Comparison of ENCODE assay signal across 9 mouse cellular contexts in the genomic region with DNA sequence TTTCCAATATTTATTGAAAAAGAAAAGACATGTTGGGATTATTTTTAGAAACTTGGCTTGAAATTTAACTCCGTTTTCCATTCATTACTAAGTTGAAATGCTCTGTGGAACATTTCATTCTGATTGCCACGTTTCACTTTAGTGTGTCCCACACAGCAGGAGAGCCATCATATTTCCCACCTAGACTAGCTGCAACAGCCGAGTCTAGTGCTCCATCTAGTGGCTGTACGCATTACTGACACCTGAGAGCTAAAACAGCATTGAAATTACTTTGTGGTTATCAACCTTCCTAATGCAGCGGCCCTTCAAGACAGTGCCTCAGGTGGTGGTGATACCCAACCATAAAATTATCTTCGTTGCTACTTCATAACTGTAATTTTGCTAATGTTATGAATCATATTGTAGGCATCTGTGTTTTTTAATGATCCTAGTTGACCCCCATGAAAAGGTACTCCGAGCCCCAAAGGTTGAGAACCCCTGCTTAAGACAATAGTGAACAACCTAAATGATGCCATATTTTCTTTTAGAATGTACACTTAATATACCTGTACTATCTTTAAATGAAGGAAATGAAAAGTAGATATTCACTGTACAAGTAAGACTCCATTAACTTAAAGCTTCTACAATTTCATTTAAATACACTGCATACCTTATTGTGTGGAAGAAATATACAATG.
DNase-seq lines count a peak whose midpoint lies in the region; ATAC-seq and TF ChIP-seq lines count a peak whose summit lies in the region.
"Had no signal": no experiment of that assay in that cellular context is flagged by ENCODE, and none has a peak within 500 bp of the region (broad histone marks: within the 10 kb centered on the region; RNA-seq: fewer than 3 reads in every experiment).

No protein-coding gene starts in this region.

- no peak overlapping the region for H3K27ac ChIP-seq in ES-E14 (ENCODE audit: insufficient read depth, low read depth, low read length, poor library complexity, severe bottlenecking)
- no peak overlapping the region for H3K27ac ChIP-seq in liver, postnatal 0 days (ENCODE audit: low read depth)
- H3K27ac ChIP-seq: liver, embryonic 15.5 days had no signal

- DNase-seq in ES-E14 (ENCODE audit: low read depth, low spot score) = peak; percentile 51
- peak; percentile 90 for DNase-seq in brain, embryonic 14.5 days (ENCODE audit: low read depth)
- peak; percentile 35 for DNase-seq in fibroblast of lung, adult 2 months (ENCODE audit: low read depth)
- peak; percentile 44 to 62 for DNase-seq in heart, postnatal 36 days
- DNase-seq in kidney, postnatal 4 days = peak; percentile 75 to 81
- DNase-seq in liver, postnatal 0 days = peak; percentile 46
- peak; percentile 11 for DNase-seq in ovary, adult 18-20 months (ENCODE audit: low spot score)
- peak; percentile 3 to 8 for DNase-seq in thymus, postnatal 36 days

- 17% methylated on average over 7 of the region's 7 CpGs for WGBS in liver, postnatal 0 days (ENCODE audit: insufficient replicate concordance)

- H3K27me3 ChIP-seq in liver, postnatal 0 days (ENCODE audit: insufficient read depth, low read length) = no peaks in the 10 kb centered on the region
- H3K27me3 ChIP-seq: liver, embryonic 15.5 days had no signal

- peak; percentile 83; the same call in 1 of the 2 replicates for TF ChIP-seq CTCF in brain, embryonic 14.5 days (IDR thresholded peaks at IDR 0.05; ENCODE audit: borderline replicate concordance, extremely low read depth, insufficient read depth, insufficient read length)
- peak; percentile 90 for TF ChIP-seq CTCF in liver, postnatal 0 days (IDR thresholded peaks at IDR 0.05; ENCODE audit: low read depth)

- no peak for ATAC-seq in liver, postnatal 0 days

- intact Hi-C loops in heart, postnatal 36 days (cut with DNase I) = loop anchor here (1.0 to 10.0 kb wide), 2 partner anchors 670 to 753 kb away; no protein-coding TSS in a partner anchor

- TF ChIP-seq EP300 in liver, postnatal 0 days (IDR thresholded peaks at IDR 0.05; ENCODE audit: low read depth) = no peak

- no peaks in the 10 kb centered on the region for H3K4me1 ChIP-seq in ES-E14 (ENCODE audit: control insufficient read depth in 2 of 2, insufficient read depth in 2 of 2, low read length in 2 of 2, poor library complexity in 1 of 2)
- H3K4me1 ChIP-seq in liver, postnatal 0 days (ENCODE audit: insufficient read depth) = no peaks in the 10 kb centered on the region
- H3K4me1 ChIP-seq: liver, embryonic 15.5 days had no signal

- no peak overlapping the region for H3K4me2 ChIP-seq in liver, postnatal 0 days (ENCODE audit: low read depth, low read length)
- H3K4me2 ChIP-seq: liver, embryonic 15.5 days had no signal

- no peaks in the 10 kb centered on the region; the same call in 1 of the 2 replicates for H3K36me3 ChIP-seq in ES-E14 (ENCODE audit: control insufficient read depth, insufficient read depth, low read length, poor library complexity, severe bottlenecking)
- 0 out of 2 replicates have a peak, but pooled peaks cover 2% of the 10 kb centered on the region for H3K36me3 ChIP-seq in liver, postnatal 0 days (replicated peaks; ENCODE audit: insufficient read depth, low read length)
- H3K36me3 ChIP-seq: liver, embryonic 15.5 days had no signal

- no peak overlapping the region for H3K4me3 ChIP-seq in ES-E14 (ENCODE audit: insufficient read depth in 1 of 2, low read depth in 1 of 2, low read length in 2 of 2, poor library complexity in 1 of 2, severe bottlenecking in 1 of 2)
- H3K4me3 ChIP-seq in liver, postnatal 0 days (ENCODE audit: low read depth, low read length) = no peak overlapping the region
- H3K4me3 ChIP-seq: liver, embryonic 15.5 days had no signal

- no peaks in the 10 kb centered on the region for H3K9me3 ChIP-seq in ES-E14 (ENCODE audit: control insufficient read depth, insufficient read depth, low read depth, low read length)
- H3K9me3 ChIP-seq in liver, postnatal 0 days (ENCODE audit: low read length) = no peaks in the 10 kb centered on the region
- H3K9me3 ChIP-seq: liver, embryonic 15.5 days had no signal

- no peak for TF ChIP-seq POLR2A in brain, embryonic 14.5 days (IDR thresholded peaks at IDR 0.05; ENCODE audit: borderline replicate concordance, extremely low read depth, insufficient read depth, insufficient read length, poor library complexity, severe bottlenecking)

- no peak overlapping the region for H3K9ac ChIP-seq in ES-E14 (ENCODE audit: insufficient read depth, low read depth, low read length, poor library complexity, severe bottlenecking)
- H3K9ac ChIP-seq in liver, postnatal 0 days (replicated peaks) = no peak overlapping the region
- H3K9ac ChIP-seq: liver, embryonic 15.5 days had no signal

- in situ Hi-C loops in ES-E14 (cut with MboI; ENCODE audit: low sequenced_read_pairs in 2 of 2, unreplicated experiment in 2 of 2) = loop anchor here (10.0 to 25.0 kb wide), 2 partner anchors 758 to 760 kb away; no protein-coding TSS in a partner anchor

TF ChIP-seq in ES-E14, 5 proteins besides CTCF, POLR2A, EP300 and RAD21:
- TF ChIP-seq ZC3H11A (IDR thresholded peaks at IDR 0.05; ENCODE audit: borderline replicate concordance, low read depth, low read length) = peak; percentile 99
- no peak for TF ChIP-seq CHD2 (IDR thresholded peaks at IDR 0.05; ENCODE audit: low read depth, low read length)
TF ChIP-seq in ES-E14: peak in this region for 1.

Comparison
In these comparisons a context has a peak if more than half of its experiments do, and no peak if none do; other contexts are left out.
1. DNase-seq: peak in every context shown above with its lines; median percentile 90 in brain, embryonic 14.5 days; 78 in kidney, postnatal 4 days; 53 in heart, postnatal 36 days; 51 in ES-E14; 46 in liver, postnatal 0 days; 35 in fibroblast of lung, adult 2 months; 11 in ovary, adult 18-20 months; 6 in thymus, postnatal 36 days.